Mouse (Mus musculus) hematopoietic stem cell, adult 5-6 weeks (primary cell): ENCODE data around the gene Nxnl1. TPM values are rescaled to one million over a fixed set of nuclear protein-coding genes. Genes with fewer than 3 reads are reported as not detected.

Source experiments
- ATAC-seq, 2 experiments: fragments of 125-278 bp in 1 of 2; replicated peaks in 1 of 2; 2 replicates each; pipeline ENCODE4 v1.8.0; 2016 to 2017; ENCODE audit warnings: inconsistent platforms in 2 of 2, mild to moderate bottlenecking in 2 of 2, moderate number of reproducible peaks in 2 of 2, low read depth in 1 of 2, moderate TSS enrichment in 1 of 2; ENCODE audit not compliant: low FRiP score in 2 of 2, poor library complexity in 2 of 2, severe bottlenecking in 2 of 2, insufficient read depth in 1 of 2, low TSS enrichment in 1 of 2
- total RNA-seq: library from RNA; stranded (forward); fragments of 172-1452, 232-1000 nt; gene quantifications from 2 replicates; pipeline ENCODE4 v1.2.3, GENCODE M21; 2017

Nxnl1 gene
- total RNA-seq, result 0.40 and 0.50 TPM in 2 replicates

- no peak for ATAC-seq
Observed at GRCm38 (mm10) chr8:71566501-71566900, at the start of gene Nxnl1. TSS of gene Nxnl1 (minus strand) at chr8:71566601.

GRCm38 (mm10) chr8:71613418-71613817 lies 47.0 kb upstream of the Nxnl1 start:
- ATAC-seq, result peak; percentile 15 to 57; a peak in 3 of 4 replicates

- ATAC-seq, result no peak
Observed at GRCm38 (mm10) chr8:71612141-71612540, 45.7 kb upstream of the Nxnl1 start.

- peak; percentile 97 for ATAC-seq
Observed at GRCm38 (mm10) chr8:71610822-71611651, 44.6 kb upstream of the Nxnl1 start, which contains the start of gene Colgalt1. TSS of gene Colgalt1 (plus strand) at chr8:71610998.

- ATAC-seq, result no peak
Observed at GRCm38 (mm10) chr8:71604021-71604420, 37.6 kb upstream of the Nxnl1 start.

GRCm38 (mm10) chr8:71602666-71603334 lies 36.4 kb upstream of the Nxnl1 start:
- peak; percentile 23 to 46; a peak in 3 of 4 replicates for ATAC-seq

- peak; percentile 22 to 24; a peak in 2 of 4 replicates for ATAC-seq
Observed at GRCm38 (mm10) chr8:71601939-71602665, 35.7 kb upstream of the Nxnl1 start.

GRCm38 (mm10) chr8:71598841-71599240 lies 32.4 kb upstream of the Nxnl1 start:
- no peak for ATAC-seq

- ATAC-seq, result no peak
Observed at GRCm38 (mm10) chr8:71598375-71598774, 32.0 kb upstream of the Nxnl1 start.

- ATAC-seq, result no peak
Observed at GRCm38 (mm10) chr8:71597451-71597850, 31.1 kb upstream of the Nxnl1 start, which contains the start of gene Fam129c. TSS of gene Fam129c (plus strand) at chr8:71597648.

GRCm38 (mm10) chr8:71596798-71597197 lies 30.4 kb upstream of the Nxnl1 start:
- 0 out of 4 replicates have a peak, but pooled peaks of 1 of the 2 experiments have one; percentile 15 for ATAC-seq

GRCm38 (mm10) chr8:71596384-71596783 lies 30.0 kb upstream of the Nxnl1 start:
- ATAC-seq, result no peak

- ATAC-seq, result peak; percentile 30 to 57; a peak in 2 of 4 replicates
Observed at GRCm38 (mm10) chr8:71595862-71596261, 29.5 kb upstream of the Nxnl1 start.

- ATAC-seq, result no peak
Observed at GRCm38 (mm10) chr8:71594324-71594722, 27.9 kb upstream of the Nxnl1 start.

GRCm38 (mm10) chr8:71593556-71594323 lies 27.3 kb upstream of the Nxnl1 start:
- ATAC-seq, result no peak

- ATAC-seq, result no peak; a peak in 1 of 4 replicates
Observed at GRCm38 (mm10) chr8:71592374-71593170, 26.2 kb upstream of the Nxnl1 start.
